Mouse (Mus musculus) adrenal gland (tissue): ENCODE data around the gene Lrr1.
"Not testable (repeated sequence)": the region's sequence is repeated elsewhere in the genome, so short reads cannot be mapped to it uniquely, and the experiment has no call there.

Experiments
- intact Hi-C: fragments of 180-260 bp; cut with DNase I; formaldehyde crosslinking; loops from one replicate; pipeline ENCODE4 v1.15.1; 2025
- long read RNA-seq, 2 experiments: library from polyadenylated mRNA; unstranded; transcript quantifications; one replicate each; pipeline ENCODE4 v2.0.0; 2020; ENCODE audit warnings: borderline replicate concordance in 1 of 2; ENCODE audit not compliant: insufficient replicate concordance in 1 of 2

The Lrr1 gene
- long read RNA-seq, experiment 1, result 0 reads
- long read RNA-seq, experiment 2, result 0 reads

GRCm38 (mm10) chr12:69168461-69169106, at the start of gene Lrr1:
Gene Lrr1, plus strand, starts transcription at chr12:69168814.
- intact Hi-C loops, result no loop called here

- intact Hi-C loops, result no loop called here
These were observed 48.7 kb upstream of the Lrr1 start for GRCm38 (mm10) chr12:69119908-69120307.

- intact Hi-C loops, result no loop called here
These were observed 45.8 kb upstream of the Lrr1 start for GRCm38 (mm10) chr12:69122801-69123200.

GRCm38 (mm10) chr12:69125066-69125465, 43.5 kb upstream of the Lrr1 start:
- intact Hi-C loops, result no loop called here

- intact Hi-C loops, result no loop called here
These were observed 41.4 kb upstream of the Lrr1 start for GRCm38 (mm10) chr12:69127170-69127569.

GRCm38 (mm10) chr12:69127626-69128025, 41.0 kb upstream of the Lrr1 start:
- intact Hi-C loops, result no loop called here

GRCm38 (mm10) chr12:69129634-69130310, 38.8 kb upstream of the Lrr1 start:
- intact Hi-C loops, result no loop called here

GRCm38 (mm10) chr12:69130486-69130885, 38.1 kb upstream of the Lrr1 start:
- intact Hi-C loops, result no loop called here

GRCm38 (mm10) chr12:69131267-69131666, 37.3 kb upstream of the Lrr1 start:
- intact Hi-C loops, result no loop called here

GRCm38 (mm10) chr12:69131981-69132380, 36.6 kb upstream of the Lrr1 start:
- intact Hi-C loops, result no loop called here

GRCm38 (mm10) chr12:69139201-69139600, 29.4 kb upstream of the Lrr1 start:
- intact Hi-C loops, result no loop called here

GRCm38 (mm10) chr12:69139841-69140240, 28.8 kb upstream of the Lrr1 start:
- intact Hi-C loops, result no loop called here

GRCm38 (mm10) chr12:69143460-69143859, 25.2 kb upstream of the Lrr1 start:
- intact Hi-C loops, result no loop called here

GRCm38 (mm10) chr12:69147166-69147735, 21.4 kb upstream of the Lrr1 start:
- intact Hi-C loops, result no loop called here

GRCm38 (mm10) chr12:69150049-69150448, 18.6 kb upstream of the Lrr1 start:
- intact Hi-C loops, result no loop called here

GRCm38 (mm10) chr12:69155923-69156322, 12.7 kb upstream of the Lrr1 start:
- intact Hi-C loops, result no loop called here

GRCm38 (mm10) chr12:69156436-69156835, 12.2 kb upstream of the Lrr1 start:
- intact Hi-C loops, result no loop called here

GRCm38 (mm10) chr12:69157107-69157506, 11.5 kb upstream of the Lrr1 start:
- intact Hi-C loops, result no loop called here

GRCm38 (mm10) chr12:69158366-69158764, 10.2 kb upstream of the Lrr1 start:
- intact Hi-C loops, result no loop called here

- intact Hi-C loops, result not testable (repeated sequence)
These were observed 9.6 kb upstream of the Lrr1 start, which contains the start of gene Rps29 for GRCm38 (mm10) chr12:69158765-69159577. Gene Rps29, minus strand, starts transcription at chr12:69159186.

- intact Hi-C loops, result no loop called here
These were observed 9.1 kb upstream of the Lrr1 start for GRCm38 (mm10) chr12:69159578-69159940.

- intact Hi-C loops, result not testable (repeated sequence)
These were observed 7.9 kb upstream of the Lrr1 start for GRCm38 (mm10) chr12:69160677-69161076.
